Mouse (Mus musculus) adrenal gland, adult 2 months (tissue): ENCODE measurements around the gene Klhl32. TPM values are rescaled to one million over a fixed set of nuclear protein-coding genes. Genes with fewer than 3 reads are reported as not detected.
"Not testable (repeated sequence)": the region's sequence is repeated elsewhere in the genome, so short reads cannot be mapped to it uniquely, and the experiment has no call there.

Experiments used
- DNase-seq: peaks from one replicate; pipeline ENCODE4 v3.0.0; 2021
- long read RNA-seq: library from polyadenylated mRNA; stranded (forward); transcript quantifications from one replicate; pipeline ENCODE4 v2.0.0, GENCODE M21; 2021
- polyA plus RNA-seq: library from polyadenylated mRNA; depleted of rRNA; stranded (reverse); fragments of >200 nt; gene quantifications from 2 replicates; pipeline ENCODE4 v1.2.3, GENCODE M21; 2012; rRNA removed
- total RNA-seq, 2 experiments: library from RNA; stranded (reverse); gene quantifications; 2 replicates each; pipeline ENCODE4 v1.2.3; 2021

The Klhl32 gene
- total RNA-seq (1 to 10 TPM; 3.1 to 5.0 TPM), polyA plus RNA-seq (2.3 and 2.5 TPM in 2 replicates)
- long read RNA-seq, full-length matches to known transcripts, result 1 of 2 reads
- long read RNA-seq, partial matches to known transcripts, result 0 of 2 reads
- long read RNA-seq, other reads (novel, unspliced or antisense), result 1 of 2 reads

GRCm38 (mm10) chr4:24850401-24851325 lies at the start of gene Klhl32:
Gene Klhl32, minus strand, starts transcription at chr4:24851124.
- DNase-seq, result peak; percentile 90

DNA sequence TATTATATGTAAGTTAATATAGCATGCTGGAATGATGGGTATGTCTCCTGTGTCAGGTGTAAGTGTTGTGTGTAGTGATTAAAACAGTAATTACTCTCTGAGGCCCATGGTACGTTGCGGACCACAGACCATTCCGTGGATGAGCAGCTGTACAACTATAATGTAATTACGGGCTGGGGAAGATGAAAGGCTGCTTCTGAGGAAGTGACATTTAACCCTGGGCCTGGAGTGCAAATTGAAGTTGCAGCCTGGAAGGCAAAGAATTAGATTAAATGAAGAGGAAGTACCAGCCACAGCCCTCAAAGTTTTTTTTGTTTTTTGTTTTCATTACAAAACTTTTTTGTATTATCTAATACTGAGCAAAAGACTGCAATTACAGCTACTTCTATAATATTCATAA lies 48.2 kb upstream of the Klhl32 start:
- DNase-seq, result no peak

DNA sequence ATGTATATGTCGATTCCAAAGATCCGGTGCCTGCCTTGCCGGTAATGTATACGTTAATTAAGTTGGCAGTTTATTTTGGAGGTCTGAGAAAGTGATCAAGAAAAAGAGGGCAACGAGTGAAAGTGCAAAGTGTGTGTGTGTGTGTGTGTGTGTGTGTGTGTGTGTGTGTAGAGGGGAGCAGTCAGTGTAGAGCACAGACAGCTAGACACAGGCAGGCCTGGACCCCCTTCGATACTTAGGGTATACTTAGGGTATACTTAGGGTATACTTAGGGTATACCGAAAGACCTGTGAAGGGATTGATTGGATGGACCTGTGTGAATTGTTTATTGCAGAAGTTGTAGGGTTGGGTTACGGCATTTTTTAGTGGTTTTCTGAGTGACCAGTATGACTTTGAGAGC lies 47.7 kb upstream of the Klhl32 start:
- DNase-seq, result no peak

GRCm38 (mm10) chr4:24897851-24898515 lies 47.1 kb upstream of the Klhl32 start, which contains the start of gene Ndufaf4:
Gene Ndufaf4, plus strand, starts transcription at chr4:24898083.
- DNase-seq, result peak; percentile 98

DNA sequence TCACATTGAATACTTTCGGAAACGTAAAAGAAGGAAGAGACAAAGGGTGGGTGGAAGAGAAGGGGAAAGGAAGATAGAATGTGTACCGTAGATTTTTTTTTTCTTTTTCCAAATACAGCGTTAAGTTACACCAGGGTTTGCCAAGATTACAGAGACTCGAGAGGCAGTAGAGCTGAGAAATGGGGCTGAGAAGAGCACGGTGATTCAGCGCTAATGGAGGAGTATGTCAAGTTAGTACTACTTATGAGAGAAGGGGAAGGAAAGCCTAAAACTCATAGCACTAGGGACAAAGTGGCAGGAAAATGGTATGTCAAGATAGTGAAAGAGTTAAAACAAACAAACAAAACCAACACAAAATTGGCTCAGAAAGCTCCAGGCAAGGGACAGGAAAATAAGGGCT lies 46.4 kb upstream of the Klhl32 start:
- DNase-seq, result no peak

DNA sequence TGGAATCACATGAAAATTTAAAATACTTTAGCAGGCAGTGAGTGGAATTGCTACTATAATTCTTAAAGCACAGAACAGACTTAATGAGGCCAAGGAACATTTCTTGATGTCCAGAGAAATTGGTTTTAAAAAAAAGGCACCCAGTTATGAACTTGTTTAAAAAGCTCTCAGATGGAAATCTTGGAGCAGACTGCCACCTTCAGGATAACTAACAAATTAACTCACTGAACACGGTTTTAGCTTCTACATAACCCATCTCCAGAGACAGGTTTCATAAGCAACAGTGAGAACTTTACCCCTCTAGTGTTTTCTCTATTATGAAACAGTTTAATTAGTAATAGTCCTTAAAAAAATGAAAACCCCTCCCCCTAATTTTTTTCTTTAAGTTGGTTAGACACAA lies 45.9 kb upstream of the Klhl32 start:
- peak; percentile 9 for DNase-seq

DNA sequence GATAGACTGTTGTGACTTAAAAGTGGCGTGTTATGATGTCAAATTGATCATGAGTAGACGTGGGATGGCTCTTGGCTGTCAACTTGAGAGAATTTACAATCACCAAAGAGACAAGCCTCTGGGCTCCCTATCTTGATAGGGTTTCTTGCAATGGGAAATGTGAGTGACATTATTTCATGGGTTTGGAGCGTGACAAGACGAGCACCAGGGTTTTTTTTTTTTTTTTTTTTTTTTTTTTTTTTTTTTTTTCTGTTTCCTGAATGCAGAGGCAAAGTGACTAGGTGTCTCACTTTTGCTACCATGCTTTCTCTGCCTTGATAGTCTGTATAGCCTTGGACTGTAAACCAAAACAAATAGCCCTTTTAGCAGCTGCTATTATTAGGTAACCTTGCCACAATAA lies 43.7 kb upstream of the Klhl32 start:
- no peak for DNase-seq

- DNase-seq, result not testable (repeated sequence)
These were observed 41.4 kb upstream of the Klhl32 start for GRCm38 (mm10) chr4:24892293-24892692.

GRCm38 (mm10) chr4:24889386-24889785 lies 38.5 kb upstream of the Klhl32 start:
- not testable (repeated sequence) for DNase-seq

DNA sequence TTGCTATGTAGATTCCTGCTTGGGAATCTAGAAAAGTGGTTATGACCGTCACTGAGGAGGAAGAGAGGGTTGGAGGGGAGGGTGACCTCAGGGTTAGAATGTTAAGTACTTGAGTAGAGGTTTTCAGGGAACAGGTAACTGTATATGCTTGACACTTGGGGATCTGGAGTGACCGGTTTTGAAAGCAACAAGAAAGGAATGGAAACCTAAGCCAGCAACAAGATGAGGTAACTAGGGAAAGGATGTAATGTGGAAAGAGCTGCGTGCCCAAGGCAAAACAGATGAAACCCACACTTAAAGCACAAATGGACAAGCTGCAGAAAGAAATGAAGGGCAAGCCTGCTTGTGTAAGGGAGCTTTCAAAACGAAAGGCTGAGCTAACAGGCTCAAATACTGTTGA lies 18.3 kb upstream of the Klhl32 start:
- DNase-seq, result no peak

DNA sequence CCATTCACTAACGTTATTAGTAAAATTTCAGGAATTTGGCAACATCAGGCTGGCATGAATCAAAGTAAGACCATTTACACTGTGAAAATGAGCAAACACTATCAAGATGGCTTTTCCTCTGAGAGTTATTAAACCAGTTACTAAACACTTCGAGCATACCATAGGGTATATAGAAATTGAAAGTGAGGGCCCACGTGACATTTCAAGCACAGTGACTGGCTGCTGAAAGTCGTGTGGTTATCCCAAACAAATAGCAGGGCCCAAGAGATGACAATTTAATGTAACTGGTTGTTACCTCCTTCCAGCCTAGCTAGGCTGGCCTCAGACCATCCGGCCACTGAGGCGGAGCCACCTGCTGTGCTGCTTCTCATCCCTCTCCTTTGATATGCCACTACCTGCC lies 14.8 kb upstream of the Klhl32 start:
- DNase-seq, result no peak

DNA sequence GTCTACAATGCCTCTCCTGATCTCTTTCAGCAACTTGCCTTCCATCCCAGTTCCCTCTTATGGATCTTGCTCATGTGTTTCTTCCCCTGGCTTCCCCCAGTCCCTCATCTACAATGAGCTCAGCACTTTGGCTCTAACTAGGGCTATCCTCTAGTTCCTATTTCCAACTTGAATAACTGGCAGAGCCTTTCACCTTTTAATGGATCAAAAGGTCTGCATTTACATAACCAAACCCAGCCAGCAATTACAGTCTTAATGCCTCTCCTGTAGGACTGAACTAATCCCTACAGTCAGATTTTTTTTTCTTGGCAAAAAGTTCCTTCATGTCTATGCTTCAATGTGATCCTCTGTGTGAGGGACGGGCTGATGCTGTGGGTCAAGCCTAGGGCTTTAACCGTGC lies 3.5 kb downstream of the Klhl32 start:
- DNase-seq, result no peak

DNA sequence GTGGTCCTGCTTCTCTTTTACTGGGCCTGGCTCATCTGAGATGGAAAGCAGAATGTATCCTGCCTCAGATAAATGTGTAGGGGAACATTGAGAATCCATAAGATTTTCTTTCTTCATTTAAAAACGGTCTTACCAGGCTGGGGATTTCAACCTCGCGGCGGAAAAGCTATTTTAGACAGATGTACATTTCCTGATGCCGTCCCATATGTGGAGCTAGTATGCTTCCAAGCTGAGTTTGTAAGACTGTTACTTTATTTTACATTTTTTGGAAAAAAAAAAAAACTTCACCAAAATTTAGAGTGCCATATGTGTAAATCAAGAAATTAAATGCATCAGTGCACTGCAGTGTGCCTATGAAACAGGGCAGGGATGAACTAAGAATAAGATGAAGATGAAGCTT lies 5.4 kb downstream of the Klhl32 start:
- DNase-seq, result no peak

DNA sequence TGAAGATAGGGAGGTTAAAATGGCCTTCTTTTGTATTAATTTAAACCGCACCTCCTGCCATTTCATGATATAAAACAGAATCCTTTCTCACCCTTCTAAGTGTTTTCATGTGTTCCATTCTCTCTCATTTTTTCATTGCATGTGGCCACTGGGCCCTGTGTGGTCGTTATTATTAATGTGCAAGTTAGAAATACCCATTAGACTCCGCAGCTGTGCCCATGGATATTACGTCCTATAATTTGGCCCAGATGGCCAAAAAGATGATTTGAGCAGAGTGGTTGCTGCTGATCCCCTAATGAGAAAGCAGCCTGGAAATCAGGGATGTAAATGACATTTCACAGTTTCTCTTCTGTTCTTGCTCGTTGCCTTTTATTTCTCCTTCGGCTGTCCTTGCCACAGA lies 12.4 kb downstream of the Klhl32 start:
- DNase-seq, result no peak

- no peak for DNase-seq
These were observed 15.4 kb downstream of the Klhl32 start for GRCm38 (mm10) chr4:24835555-24835954.

- DNase-seq, result no peak
These were observed 42.6 kb downstream of the Klhl32 start for GRCm38 (mm10) chr4:24808316-24808715.

DNA sequence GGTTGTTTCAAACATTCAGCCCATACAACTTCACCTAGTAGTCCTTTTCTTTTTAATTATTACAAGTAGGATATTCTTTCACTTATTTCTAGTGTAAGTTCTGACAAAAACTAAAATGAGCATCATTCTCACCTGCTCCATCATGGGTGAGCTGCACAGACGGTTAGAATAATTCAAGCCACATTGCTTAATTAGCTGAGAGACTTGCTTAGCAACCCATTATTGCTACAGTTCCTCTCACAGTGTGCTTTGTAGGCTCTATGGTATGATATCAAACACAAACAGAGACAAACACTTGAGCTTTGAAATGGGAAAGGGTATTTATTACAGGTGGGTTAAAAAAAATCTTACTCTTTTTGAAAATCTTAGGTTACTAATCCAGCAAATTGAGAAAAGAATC lies 49.0 kb downstream of the Klhl32 start:
- no peak for DNase-seq

GRCm38 (mm10) chr4:24801343-24801742 lies 49.6 kb downstream of the Klhl32 start:
- no peak for DNase-seq

- no peak for DNase-seq
These were observed 50.5 kb downstream of the Klhl32 start for GRCm38 (mm10) chr4:24800345-24800936.

GRCm38 (mm10) chr4:24799037-24799436 lies 51.9 kb downstream of the Klhl32 start:
- no peak for DNase-seq

DNA sequence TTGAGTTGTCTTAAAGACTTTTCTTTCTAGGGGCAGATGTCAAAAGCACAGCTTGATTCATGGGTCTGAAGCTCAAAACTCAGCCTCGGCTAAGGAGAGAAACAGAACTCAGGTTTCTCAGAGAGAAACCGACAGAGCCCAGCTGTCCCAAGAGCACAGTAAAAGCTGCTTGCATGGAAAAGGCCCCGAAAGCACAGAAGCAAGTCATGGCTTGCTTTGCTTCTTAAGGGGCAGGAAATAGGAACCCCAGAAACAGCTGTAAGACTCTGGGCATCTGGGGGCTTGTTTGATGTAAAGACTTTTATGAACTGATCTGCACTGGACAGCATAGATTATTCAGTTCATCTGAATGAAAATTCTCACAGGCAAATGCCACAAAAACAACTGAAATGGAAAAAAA lies 53.1 kb downstream of the Klhl32 start:
- no peak for DNase-seq

GRCm38 (mm10) chr4:24797280-24797679 lies 53.6 kb downstream of the Klhl32 start:
- DNase-seq, result no peak

- DNase-seq, result peak; percentile 5
These were observed 54.7 kb downstream of the Klhl32 start for GRCm38 (mm10) chr4:24796229-24796628.
